Mouse (Mus musculus) left cerebral cortex, adult 2 months (tissue): ENCODE measurements around the gene Adamts17. TPM values are rescaled to one million over a fixed set of nuclear protein-coding genes. Genes with fewer than 3 reads are reported as not detected.

Source experiments
- DNase-seq, 2 experiments: peaks; one replicate each; pipeline ENCODE4 v3.0.0; 2021 to 2022; ENCODE audit warnings: low spot score in 2 of 2, mixed read lengths in 1 of 2; ENCODE audit errors: extremely low spot score in 1 of 2
- H3K27ac ChIP-seq: fragments of 200-600 bp; 2 replicates; pipeline ENCODE4 v1.8.1; 2022
- H3K4me3 ChIP-seq: fragments of 200-600 bp; 2 replicates; pipeline ENCODE4 v1.8.1; 2022
- CTCF ChIP-seq: fragments of 200-600 bp; IDR thresholded peaks from 2 replicates; pipeline ENCODE4 v1.8.1; 2022; ENCODE audit warnings: antibody characterized with exemption, mild to moderate bottlenecking, moderate library complexity
- intact Hi-C: fragments of 180-260 bp; cut with DNase I; formaldehyde crosslinking; loops from one replicate; pipeline ENCODE4 v1.15.1; 2025
- total RNA-seq, 2 experiments: library from RNA; stranded (reverse); gene quantifications; 2 replicates each; pipeline ENCODE4 v1.2.3; 2021

Gene Adamts17
- total RNA-seq, 2 experiments from 2014 or later, result 13.1 to 13.6 TPM

- no peak overlapping the region for H3K27ac ChIP-seq
- no peak for DNase-seq
- no peak overlapping the region for H3K4me3 ChIP-seq
- TF ChIP-seq CTCF, result no peak
- intact Hi-C loops, result no loop called here
These were observed 306.2 kb downstream of the Adamts17 start for GRCm38 (mm10) chr7:67145748-67146147.

- DNase-seq, result no peak
- intact Hi-C loops, result no loop called here
- H3K4me3 ChIP-seq, result no peak overlapping the region
- no peak for TF ChIP-seq CTCF
- H3K27ac ChIP-seq, result no peak overlapping the region
These were observed 306.6 kb downstream of the Adamts17 start for GRCm38 (mm10) chr7:67146151-67146550.

- no peak for TF ChIP-seq CTCF
- DNase-seq, result no peak
- H3K27ac ChIP-seq, result no peak overlapping the region
- intact Hi-C loops, result no loop called here
- no peak overlapping the region for H3K4me3 ChIP-seq
These were observed 310.2 kb downstream of the Adamts17 start for GRCm38 (mm10) chr7:67149707-67150106.

GRCm38 (mm10) chr7:67152626-67153025 is 313.1 kb downstream of the Adamts17 start:
- no peak for TF ChIP-seq CTCF
- DNase-seq, result no peak
- Histone ChIP-seq H3K4me3 (no peak overlapping the region), H3K27ac (no peak overlapping the region)
- intact Hi-C loops, result no loop called here

- intact Hi-C loops, result no loop called here
- no peak for TF ChIP-seq CTCF
These were observed 322.6 kb downstream of the Adamts17 start for GRCm38 (mm10) chr7:67162135-67162534.

GRCm38 (mm10) chr7:67168288-67168687 is 328.8 kb downstream of the Adamts17 start:
- intact Hi-C loops, result no loop called here
- Histone ChIP-seq H3K27ac (no peak overlapping the region), H3K4me3 (no peak overlapping the region)
- no peak for TF ChIP-seq CTCF
- no peak for DNase-seq

More at GRCm38 (mm10) chr7:67162135-67162534, 322.6 kb downstream of the Adamts17 start:
- no peak for DNase-seq
- H3K4me3 ChIP-seq, result no peak overlapping the region
- no peak overlapping the region for H3K27ac ChIP-seq

GRCm38 (mm10) chr7:67168763-67169569 is 329.4 kb downstream of the Adamts17 start:
- H3K27ac ChIP-seq, result no peak overlapping the region
- intact Hi-C loops, result no loop called here
- H3K4me3 ChIP-seq, result no peak overlapping the region
- no peak for DNase-seq
- TF ChIP-seq CTCF, result no peak

GRCm38 (mm10) chr7:67173522-67174195 is 334.1 kb downstream of the Adamts17 start:
- no peak overlapping the region for H3K27ac ChIP-seq
- TF ChIP-seq CTCF, result no peak
- DNase-seq, result no peak
- no peak overlapping the region for H3K4me3 ChIP-seq
- intact Hi-C loops, result no loop called here

- no peak for TF ChIP-seq CTCF
- Histone ChIP-seq H3K4me3 (no peak overlapping the region), H3K27ac (no peak overlapping the region)
- DNase-seq, result no peak
- intact Hi-C loops, result no loop called here
These were observed 344.3 kb downstream of the Adamts17 start for GRCm38 (mm10) chr7:67183786-67184185.

- intact Hi-C loops, result loop anchor here (2.0 to 5.0 kb wide), 2 partner anchors 379 to 487 kb away; no protein-coding TSS in a partner anchor
- Histone ChIP-seq H3K4me3 (no peak overlapping the region), H3K27ac (no peak overlapping the region)
- peak; percentile 64 to 71 for DNase-seq
- peak; percentile 82 for TF ChIP-seq CTCF
These were observed 359.9 kb downstream of the Adamts17 start for GRCm38 (mm10) chr7:67199412-67199811.

Other genes with a start within 250 kb of the Adamts17 start
- 10 to 100 TPM; 19.1 to 22.6 TPM for gene Asb7, start 150.1 kb upstream of the Adamts17 start, total RNA-seq
- 1 to 10 TPM; 8.6 to 9.3 TPM for gene Lins1, start 149.8 kb upstream of the Adamts17 start, total RNA-seq
- gene Cers3, start 96.2 kb upstream of the Adamts17 start, total RNA-seq, result under 1 TPM; 0.28 to 0.29 TPM